Mouse (Mus musculus): ENCODE data around the gene Commd2. TPM values are rescaled to one million over a fixed set of nuclear protein-coding genes. Genes with fewer than 3 reads are reported as not detected.

The Commd2 gene
- 39.8 and 43.2 TPM in 2 replicates for polyA plus RNA-seq (2015; fragmentation: Nextera tagmentation; extraction: Ambion mirVana)

DNA sequence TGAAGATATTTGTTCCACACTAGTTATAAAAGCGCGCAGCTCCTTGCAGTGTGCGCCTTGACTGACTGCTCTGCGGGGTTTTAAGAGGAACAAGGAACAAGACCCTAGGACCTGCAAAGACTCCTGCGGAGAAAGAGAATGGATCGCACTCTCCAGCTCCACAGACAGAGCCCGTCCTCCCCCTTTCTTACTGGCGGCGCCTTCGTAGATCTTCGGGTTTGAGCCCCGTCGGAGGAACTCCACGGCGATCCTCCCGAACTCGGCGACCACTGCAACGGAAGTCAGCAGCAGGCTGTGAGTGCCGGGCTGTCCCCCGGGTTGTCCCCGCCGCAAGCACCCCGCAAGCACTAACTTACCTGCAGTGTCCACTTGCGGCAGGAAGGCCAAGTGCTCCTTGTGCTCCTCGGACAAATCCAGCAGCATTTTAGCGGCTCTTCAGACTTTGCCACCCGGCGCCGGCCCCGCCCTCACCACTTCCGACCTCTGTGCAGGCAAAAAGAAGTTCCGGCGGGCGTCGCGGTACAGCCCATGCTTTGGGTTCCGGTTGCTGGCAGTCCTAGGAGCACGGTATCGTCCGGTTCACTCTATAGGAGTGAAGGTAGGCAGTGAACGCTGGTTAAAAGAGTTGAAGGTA lies at the start of gene Commd2:
Gene Commd2 (minus strand): TSS at position 485 of the 634 bp plus-strand sequence.
- no peaks in the 10 kb centered on the region for H3K9me3 ChIP-seq (replicated peaks)
- WGBS = under 1% methylated on average over 42 of the region's 42 CpGs
- H3K4me3 ChIP-seq = peak within 1 kb of the TSS; percentile 75
- H3K4me1 ChIP-seq (replicated peaks) = peaks cover 6% of the 10 kb centered on the region; the same call in 1 of the 2 replicates
- peaks cover 3% of the 10 kb centered on the region; the same call in 1 of the 2 replicates for H3K36me3 ChIP-seq
- peak within 1 kb of the TSS; percentile 82 for H3K9ac ChIP-seq
- peak within 1 kb of the TSS; percentile 85 for H3K27ac ChIP-seq
- no peaks in the 10 kb centered on the region for H3K27me3 ChIP-seq
- peak within 1 kb of the TSS; percentile 71 for H3K4me2 ChIP-seq
- ATAC-seq (replicated peaks; ENCODE audit: insufficient number of reproducible peaks, insufficient read depth, low FRiP score, low read depth) = peak; percentile 93

DNA sequence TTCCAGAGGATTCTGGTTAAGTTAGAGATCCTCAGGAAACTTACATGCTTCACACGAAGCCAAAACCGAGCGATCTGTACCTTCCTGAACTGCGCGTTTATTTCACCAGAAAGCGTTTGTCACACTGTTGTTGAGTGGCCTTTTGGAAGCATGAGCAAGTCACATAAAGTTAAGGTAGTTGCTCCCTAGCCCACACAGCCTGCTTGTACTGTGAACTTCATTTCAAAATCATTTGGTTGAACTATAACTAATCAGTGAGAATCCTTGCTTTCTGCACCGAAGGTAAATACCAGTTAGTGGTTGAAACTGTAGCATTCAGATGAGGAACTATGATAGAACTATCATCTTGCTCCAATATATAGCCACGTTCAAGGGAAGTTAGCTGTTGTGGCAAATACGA lies 45.3 kb upstream of the Commd2 start:
- H3K4me3 ChIP-seq = no peak overlapping the region
- H3K36me3 ChIP-seq = no peaks in the 10 kb centered on the region
- H3K27ac ChIP-seq = no peak overlapping the region
- H3K9me3 ChIP-seq (replicated peaks) = no peaks in the 10 kb centered on the region
- no peak overlapping the region for H3K4me2 ChIP-seq
- H3K9ac ChIP-seq = no peak overlapping the region
- no peaks in the 10 kb centered on the region for H3K4me1 ChIP-seq (replicated peaks)
- H3K27me3 ChIP-seq = no peaks in the 10 kb centered on the region
- ATAC-seq (replicated peaks; ENCODE audit: insufficient number of reproducible peaks, insufficient read depth, low FRiP score, low read depth) = no peak
- 89% methylated on average over 9 of the region's 9 CpGs for WGBS

DNA sequence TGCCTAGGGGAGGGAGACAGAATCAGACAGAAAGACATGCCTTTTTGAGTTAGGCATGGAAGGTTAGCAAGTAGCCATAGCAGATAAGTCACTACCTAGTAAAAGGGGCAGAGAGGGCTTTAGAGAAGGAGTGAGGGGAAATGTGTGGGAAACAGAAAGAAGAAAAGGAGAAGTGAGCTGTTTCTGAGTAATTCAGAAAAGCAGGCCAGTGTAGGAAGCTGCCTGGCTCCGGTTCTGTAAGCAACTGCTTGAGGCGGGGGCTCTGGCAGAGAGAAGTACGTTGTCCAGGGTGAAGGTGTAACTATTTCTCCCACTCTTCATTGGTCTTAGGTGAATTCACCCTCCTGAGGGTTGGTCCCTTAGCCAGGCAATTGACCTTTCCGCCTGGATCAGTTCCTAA lies 44.7 kb upstream of the Commd2 start:
- H3K36me3 ChIP-seq = no peaks in the 10 kb centered on the region
- H3K27me3 ChIP-seq = no peaks in the 10 kb centered on the region
- no peak overlapping the region for H3K27ac ChIP-seq
- H3K4me1 ChIP-seq (replicated peaks) = no peaks in the 10 kb centered on the region
- no peak overlapping the region for H3K9ac ChIP-seq
- H3K4me2 ChIP-seq = no peak overlapping the region
- 84% methylated on average over 4 of the region's 4 CpGs for WGBS
- no peak overlapping the region for H3K4me3 ChIP-seq
- no peak for ATAC-seq (replicated peaks; ENCODE audit: insufficient number of reproducible peaks, insufficient read depth, low FRiP score, low read depth)
- H3K9me3 ChIP-seq (replicated peaks) = no peaks in the 10 kb centered on the region

DNA sequence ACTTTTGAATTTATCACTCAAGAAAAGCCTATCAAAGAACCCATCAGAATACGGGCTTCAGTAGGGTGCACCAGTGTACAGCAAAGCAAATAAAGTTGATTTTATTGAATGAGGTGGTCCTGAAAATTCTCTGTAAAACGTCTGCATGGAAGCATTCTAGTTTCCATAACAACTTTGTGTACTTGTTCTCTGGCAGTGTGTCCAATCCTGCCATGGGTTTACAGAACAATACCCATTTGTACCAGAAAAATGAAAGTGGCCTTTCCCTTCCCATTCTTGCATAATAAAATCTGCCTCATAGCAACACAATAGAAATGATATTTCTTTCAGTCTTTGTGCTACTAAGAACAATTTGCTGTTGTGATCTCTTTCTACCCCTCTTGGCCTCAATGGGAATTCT lies 41.2 kb upstream of the Commd2 start, which contains the start of gene Ankub1:
Gene Ankub1 (minus strand): TSS at position 81 of the 400 bp plus-strand sequence.
- Histone ChIP-seq H3K9me3 (replicated peaks) (no peaks in the 10 kb centered on the region), H3K4me1 (replicated peaks) (no peaks in the 10 kb centered on the region)

DNA sequence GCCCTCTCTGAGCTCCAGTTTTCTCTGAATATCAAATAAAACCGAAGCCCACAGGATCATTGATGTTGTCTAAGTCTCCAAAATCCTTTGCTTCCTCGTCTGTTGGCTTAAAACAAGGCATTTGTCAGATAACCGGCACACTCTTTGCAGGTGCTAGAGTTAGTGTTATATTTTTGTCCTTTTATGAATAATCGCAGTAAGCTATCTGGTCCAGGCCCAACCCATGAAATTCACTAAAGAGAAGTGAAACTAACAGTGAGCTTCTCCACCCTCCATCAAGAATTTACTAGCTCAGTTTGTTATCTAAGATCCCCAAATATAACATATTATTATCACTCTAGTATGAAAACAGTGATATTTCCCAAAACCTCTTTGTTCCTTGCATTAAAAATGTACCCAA lies 40.3 kb upstream of the Commd2 start:
- H3K27ac ChIP-seq = no peak overlapping the region
- H3K9ac ChIP-seq = no peak overlapping the region
- H3K4me2 ChIP-seq = no peak overlapping the region
- H3K4me1 ChIP-seq (replicated peaks) = no peaks in the 10 kb centered on the region
- no peaks in the 10 kb centered on the region for H3K36me3 ChIP-seq
- H3K4me3 ChIP-seq = no peak overlapping the region
- H3K9me3 ChIP-seq (replicated peaks) = no peaks in the 10 kb centered on the region
- 74% methylated on average over 4 of the region's 4 CpGs for WGBS
- no peak for ATAC-seq (replicated peaks; ENCODE audit: insufficient number of reproducible peaks, insufficient read depth, low FRiP score, low read depth)
- H3K27me3 ChIP-seq = no peaks in the 10 kb centered on the region

More for the DNA sequence above, 41.2 kb upstream of the Commd2 start, which contains the start of gene Ankub1:
- H3K36me3 ChIP-seq = no peaks in the 10 kb centered on the region
- WGBS = 51% methylated on average over 2 of the region's 2 CpGs
- no peaks in the 10 kb centered on the region for H3K27me3 ChIP-seq
- ATAC-seq (replicated peaks; ENCODE audit: insufficient number of reproducible peaks, insufficient read depth, low FRiP score, low read depth) = no peak
- no peak within 1 kb of the TSS for H3K4me3 ChIP-seq
- H3K4me2 ChIP-seq = no peak within 1 kb of the TSS
- no peak within 1 kb of the TSS for H3K27ac ChIP-seq
- H3K9ac ChIP-seq = no peak within 1 kb of the TSS

DNA sequence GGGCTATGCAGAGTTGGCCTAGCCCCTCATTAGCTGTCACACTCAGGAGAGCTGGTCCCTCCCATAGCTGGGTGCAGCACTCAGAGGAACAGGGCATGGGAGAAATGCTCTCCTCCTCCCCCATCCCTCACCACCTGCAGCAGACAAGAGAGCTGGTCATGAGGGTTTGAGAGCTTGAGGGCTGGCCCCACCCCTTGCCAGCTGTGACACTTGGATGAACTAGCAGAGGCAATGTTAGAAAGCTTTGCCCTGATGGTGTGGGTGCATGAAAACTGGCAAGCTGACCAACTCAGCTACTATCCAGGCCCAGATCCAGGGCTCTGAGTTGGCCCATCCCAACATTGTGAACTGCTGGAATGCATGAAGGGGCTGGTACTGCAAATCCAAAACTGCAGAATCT lies 26.3 kb upstream of the Commd2 start:
- ATAC-seq (replicated peaks; ENCODE audit: insufficient number of reproducible peaks, insufficient read depth, low FRiP score, low read depth) = no peak

DNA sequence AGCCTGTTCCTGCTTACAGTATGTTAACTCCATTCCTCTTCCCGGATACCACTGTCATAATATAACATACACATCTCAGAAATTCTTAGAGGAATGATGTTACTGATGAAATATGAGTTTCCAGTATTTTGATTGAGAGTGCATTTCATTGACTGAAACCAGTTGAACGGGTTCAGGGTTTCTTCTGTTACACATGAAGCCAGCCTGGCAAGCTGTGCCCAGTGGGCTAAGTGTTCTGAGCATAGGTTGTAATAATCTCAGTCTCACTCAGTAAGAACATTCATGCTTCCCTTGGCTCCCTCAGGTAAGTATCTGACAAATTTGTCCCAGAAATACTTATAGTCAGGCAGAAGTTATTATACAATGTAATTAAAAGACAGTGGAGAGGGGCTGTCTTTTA lies 22.6 kb upstream of the Commd2 start:
- H3K27me3 ChIP-seq = no peaks in the 10 kb centered on the region
- H3K4me1 ChIP-seq (replicated peaks) = no peaks in the 10 kb centered on the region
- H3K4me2 ChIP-seq = no peak overlapping the region
- no peaks in the 10 kb centered on the region for H3K9me3 ChIP-seq (replicated peaks)
- no peak for ATAC-seq (replicated peaks; ENCODE audit: insufficient number of reproducible peaks, insufficient read depth, low FRiP score, low read depth)
- no peak overlapping the region for H3K27ac ChIP-seq
- WGBS = 84% methylated on average over 2 of the region's 2 CpGs
- H3K4me3 ChIP-seq = no peak overlapping the region
- no peak overlapping the region for H3K9ac ChIP-seq
- H3K36me3 ChIP-seq = no peaks in the 10 kb centered on the region

More for the DNA sequence above, 26.3 kb upstream of the Commd2 start:
- Histone ChIP-seq H3K36me3 (no peaks in the 10 kb centered on the region), H3K9ac (no peak overlapping the region), H3K4me1 (replicated peaks) (no peaks in the 10 kb centered on the region), H3K27me3 (no peaks in the 10 kb centered on the region), H3K4me2 (no peak overlapping the region), H3K4me3 (no peak overlapping the region), H3K9me3 (replicated peaks) (no peaks in the 10 kb centered on the region), H3K27ac (no peak overlapping the region)

DNA sequence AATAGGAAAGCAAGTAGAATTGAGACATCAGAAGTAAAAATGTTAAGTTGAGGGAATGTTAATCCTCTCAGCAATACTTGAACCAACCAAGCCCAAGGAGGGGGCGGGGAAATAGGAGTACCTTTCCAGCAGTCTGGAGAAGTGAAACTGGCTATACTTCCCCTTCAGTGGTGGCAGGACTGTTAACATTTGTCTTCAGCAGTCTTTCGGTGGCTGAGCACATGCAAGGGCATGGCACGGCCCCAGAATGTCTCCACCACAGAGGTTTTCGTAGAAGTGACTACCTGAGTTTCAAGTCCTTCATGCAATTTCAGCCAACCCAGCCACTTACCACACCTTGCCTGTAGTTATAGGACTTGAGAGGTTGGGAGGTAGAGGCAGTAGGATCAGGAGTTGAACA lies 22.1 kb upstream of the Commd2 start:
- WGBS = 83% methylated on average over 4 of the region's 4 CpGs
- ATAC-seq (replicated peaks; ENCODE audit: insufficient number of reproducible peaks, insufficient read depth, low FRiP score, low read depth) = no peak
- no peaks in the 10 kb centered on the region for H3K4me1 ChIP-seq (replicated peaks)
- H3K27ac ChIP-seq = no peak overlapping the region
- H3K9ac ChIP-seq = no peak overlapping the region
- no peak overlapping the region for H3K4me3 ChIP-seq
- H3K36me3 ChIP-seq = no peaks in the 10 kb centered on the region
- H3K27me3 ChIP-seq = no peaks in the 10 kb centered on the region
- H3K4me2 ChIP-seq = no peak overlapping the region
- H3K9me3 ChIP-seq (replicated peaks) = no peaks in the 10 kb centered on the region

DNA sequence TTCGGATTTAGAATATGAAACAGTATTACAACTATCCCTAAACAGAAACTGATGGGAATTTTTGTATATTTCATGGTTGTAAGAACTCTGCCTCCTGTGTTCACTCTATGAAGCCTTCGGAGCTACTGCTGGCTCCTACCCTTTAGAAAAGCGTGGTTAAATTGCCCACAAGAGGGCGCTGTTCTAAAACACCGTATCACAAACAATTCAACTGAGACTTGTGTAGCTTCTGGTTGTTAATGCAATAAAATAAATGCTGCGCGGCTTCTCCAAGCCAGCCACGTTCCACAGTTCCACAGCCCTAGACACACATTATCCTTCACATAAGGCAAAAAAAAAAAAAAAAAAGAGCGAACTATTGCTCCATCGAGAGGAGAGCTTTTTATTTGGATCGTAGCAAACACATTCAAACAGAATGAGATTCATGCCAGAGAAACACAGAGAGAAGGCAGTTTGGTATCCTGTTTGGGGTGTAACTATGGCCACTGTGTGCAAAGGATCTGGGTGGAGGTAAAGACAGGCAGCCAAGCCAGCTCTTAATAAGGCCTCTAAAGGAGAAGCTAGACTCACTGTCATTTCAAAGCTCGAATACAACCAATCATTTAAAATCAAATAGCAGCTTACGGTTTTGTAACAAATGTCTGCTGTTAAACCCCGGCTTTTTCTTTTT lies 15.7 kb upstream of the Commd2 start:
- ATAC-seq (replicated peaks; ENCODE audit: insufficient number of reproducible peaks, insufficient read depth, low FRiP score, low read depth) = no peak
- Histone ChIP-seq H3K4me3 (peak overlapping the region; percentile 39), H3K4me1 (replicated peaks) (no peaks in the 10 kb centered on the region), H3K9me3 (replicated peaks) (no peaks in the 10 kb centered on the region), H3K36me3 (no peaks in the 10 kb centered on the region), H3K4me2 (peak overlapping the region; percentile 59), H3K27me3 (no peaks in the 10 kb centered on the region), H3K9ac (0 out of 2 replicates have a peak overlapping the region, but pooled peaks have one; percentile 36), H3K27ac (no peak overlapping the region)
- WGBS = 29% methylated on average over 14 of the region's 14 CpGs

DNA sequence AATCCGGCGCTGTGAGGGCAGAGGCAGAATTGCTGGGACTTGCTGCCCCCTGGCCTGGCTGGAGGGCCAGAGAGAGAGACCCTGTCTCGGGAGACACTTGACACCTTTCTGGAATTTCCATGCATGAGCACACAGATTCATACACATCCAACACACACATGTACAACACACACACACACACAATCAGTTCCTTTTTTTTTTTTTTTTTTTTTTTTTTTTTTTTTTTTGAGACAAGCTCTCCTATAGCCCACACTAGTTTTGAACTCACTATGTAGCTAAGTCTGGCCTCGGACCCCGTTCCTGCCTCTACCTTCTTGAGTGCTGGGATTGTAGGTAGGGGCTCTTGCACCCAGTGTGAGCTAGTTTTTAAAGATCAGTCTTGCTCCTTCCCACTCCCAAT lies 14.4 kb upstream of the Commd2 start:
- Histone ChIP-seq H3K36me3 (no peaks in the 10 kb centered on the region), H3K9me3 (replicated peaks) (no peaks in the 10 kb centered on the region), H3K9ac (no peak overlapping the region), H3K27me3 (no peaks in the 10 kb centered on the region), H3K4me2 (no peak overlapping the region), H3K4me3 (no peak overlapping the region), H3K27ac (no peak overlapping the region), H3K4me1 (replicated peaks) (no peaks in the 10 kb centered on the region)
- no peak for ATAC-seq (replicated peaks; ENCODE audit: insufficient number of reproducible peaks, insufficient read depth, low FRiP score, low read depth)
- 87% methylated on average over 5 of the region's 5 CpGs for WGBS

DNA sequence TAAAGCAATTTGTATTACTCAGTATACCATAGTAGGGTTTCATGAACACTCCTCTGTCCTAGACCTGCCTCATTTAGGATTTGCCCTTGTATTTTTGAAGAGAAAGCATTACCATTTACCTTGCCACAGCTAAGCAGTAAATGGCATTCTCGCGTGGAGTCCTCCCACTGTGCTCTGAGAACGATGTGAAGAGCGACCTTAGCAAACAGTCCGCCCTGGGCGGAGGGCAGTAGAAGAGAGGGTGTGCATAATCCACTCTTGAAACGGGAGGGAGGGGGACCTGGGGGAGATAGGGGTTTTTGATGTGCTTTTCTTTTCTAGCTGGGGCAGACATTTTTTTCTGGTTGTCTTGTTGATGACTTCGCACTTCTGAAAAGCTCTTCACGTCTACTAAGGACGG lies 13.2 kb upstream of the Commd2 start:
- H3K9me3 ChIP-seq (replicated peaks) = no peaks in the 10 kb centered on the region
- H3K4me1 ChIP-seq (replicated peaks) = no peaks in the 10 kb centered on the region
- H3K9ac ChIP-seq = no peak overlapping the region
- WGBS = 52% methylated on average over 10 of the region's 10 CpGs
- H3K27ac ChIP-seq = no peak overlapping the region
- no peaks in the 10 kb centered on the region for H3K27me3 ChIP-seq
- H3K4me2 ChIP-seq = no peak overlapping the region
- H3K36me3 ChIP-seq = no peaks in the 10 kb centered on the region
- no peak for ATAC-seq (replicated peaks; ENCODE audit: insufficient number of reproducible peaks, insufficient read depth, low FRiP score, low read depth)
- no peak overlapping the region for H3K4me3 ChIP-seq

DNA sequence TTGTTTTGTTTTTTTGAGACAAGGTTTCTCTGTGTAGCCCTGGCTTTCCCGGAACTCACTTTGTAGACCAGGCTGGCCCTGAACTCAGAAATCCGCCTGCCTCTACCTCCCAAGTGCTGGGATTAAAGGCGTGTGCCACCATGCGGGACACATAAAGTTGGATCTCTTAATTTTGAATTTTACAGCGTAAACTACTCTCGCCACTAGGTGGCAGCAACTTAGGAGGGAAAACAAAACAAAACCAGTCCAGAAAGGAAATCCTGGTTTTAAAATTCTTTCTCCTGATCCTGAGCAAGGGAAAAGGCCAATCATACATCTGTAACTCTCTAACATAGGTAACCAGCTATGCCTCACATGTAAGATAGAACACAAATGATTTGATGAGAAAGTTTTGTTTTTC lies 12.2 kb upstream of the Commd2 start:
- H3K4me1 ChIP-seq (replicated peaks) = no peaks in the 10 kb centered on the region
- no peak overlapping the region for H3K27ac ChIP-seq
- no peak for ATAC-seq (replicated peaks; ENCODE audit: insufficient number of reproducible peaks, insufficient read depth, low FRiP score, low read depth)
- H3K9ac ChIP-seq = no peak overlapping the region
- H3K27me3 ChIP-seq = no peaks in the 10 kb centered on the region
- H3K9me3 ChIP-seq (replicated peaks) = no peaks in the 10 kb centered on the region
- H3K4me2 ChIP-seq = no peak overlapping the region
- H3K4me3 ChIP-seq = no peak overlapping the region
- no peaks in the 10 kb centered on the region for H3K36me3 ChIP-seq
- 16% methylated on average over 6 of the region's 6 CpGs for WGBS

Data from heart, embryonic 15.5 days (tissue).